Mouse (Mus musculus): ENCODE measurements around the gene Fer1l5.

GRCm38 (mm10) chr1:36457388-36458014, 85.4 kb downstream of the Fer1l5 start:
- no peak for TF ChIP-seq POLR2A (IDR thresholded peaks at IDR 0.05; ENCODE audit: low read depth, low read length)
- TF ChIP-seq CTCF (IDR thresholded peaks at IDR 0.05; ENCODE audit: extremely low read depth, insufficient read depth, insufficient read length, insufficient replicate concordance) = no peak
